Mouse (Mus musculus) ES-E14 (cell line): ENCODE measurements around the gene Slc38a10. TPM values are rescaled to one million over a fixed set of nuclear protein-coding genes. Genes with fewer than 3 reads are reported as not detected.

Experiments used
- DNase-seq: peaks from one replicate; pipeline ENCODE4 v3.0.0-alpha.2; 2013; ENCODE audit warnings: low read depth, low spot score
- H3K27ac ChIP-seq: 2 replicates; pipeline ENCODE4 v1.5.1; 2012; ENCODE audit warnings: low read depth, mild to moderate bottlenecking, low read length, moderate library complexity, mixed read lengths; ENCODE audit not compliant: poor library complexity, insufficient read depth, severe bottlenecking
- H3K36me3 ChIP-seq: 2 replicates; pipeline ENCODE4 v1.6.1; 2012; ENCODE audit warnings: mild to moderate bottlenecking, low read length, moderate library complexity, mixed read lengths; ENCODE audit not compliant: control insufficient read depth, poor library complexity, insufficient read depth, severe bottlenecking
- H3K4me1 ChIP-seq, 2 experiments: fragments of 150-350 bp in 1 of 2; sonication (generic) in 1 of 2; 2 replicates each; pipeline ENCODE4 v1.6.1; 2012; ENCODE audit warnings: low read length in 2 of 2, mild to moderate bottlenecking in 1 of 2, mixed read lengths in 1 of 2; ENCODE audit not compliant: control insufficient read depth in 2 of 2, insufficient read depth in 2 of 2, poor library complexity in 1 of 2
- H3K4me3 ChIP-seq, 2 experiments: fragments of 150-350 bp in 1 of 2; sonication (generic) in 1 of 2; 2 replicates each; pipeline ENCODE4 v1.5.1; 2012; ENCODE audit warnings: low read length in 2 of 2, low read depth in 1 of 2, mild to moderate bottlenecking in 1 of 2, mixed read lengths in 1 of 2; ENCODE audit not compliant: insufficient read depth in 1 of 2, poor library complexity in 1 of 2, severe bottlenecking in 1 of 2
- H3K9ac ChIP-seq: 2 replicates; pipeline ENCODE4 v1.6.1; 2012; ENCODE audit warnings: low read depth, mild to moderate bottlenecking, low read length, mixed read lengths; ENCODE audit not compliant: poor library complexity, insufficient read depth, severe bottlenecking
- H3K9me3 ChIP-seq: fragments of 150-350 bp; sonication (generic); 2 replicates; pipeline ENCODE4 v1.6.1; 2012; ENCODE audit warnings: low read depth, mild to moderate bottlenecking, low read length; ENCODE audit not compliant: control insufficient read depth, insufficient read depth
- CHD2 ChIP-seq: IDR thresholded peaks from 2 replicates; pipeline ENCODE4 v1.6.1; 2014; ENCODE audit warnings: mild to moderate bottlenecking, low read depth, low read length, inconsistent platforms
- HCFC1 ChIP-seq: IDR thresholded peaks from 2 replicates; pipeline ENCODE4 v1.6.1; 2012; ENCODE audit warnings: low read length, inconsistent platforms, borderline replicate concordance; ENCODE audit not compliant: insufficient read depth
- MAFK ChIP-seq: IDR thresholded peaks from 2 replicates; pipeline ENCODE4 v1.6.1; 2014; ENCODE audit warnings: mild to moderate bottlenecking, low read depth, low read length, inconsistent platforms; ENCODE audit not compliant: insufficient read depth
- ZC3H11A ChIP-seq: IDR thresholded peaks from 2 replicates; pipeline ENCODE4 v1.6.1; 2012; ENCODE audit warnings: low read depth, mild to moderate bottlenecking, inconsistent platforms, low read length, borderline replicate concordance
- ZNF384 ChIP-seq: IDR thresholded peaks from 2 replicates; pipeline ENCODE4 v1.6.1; 2012; ENCODE audit warnings: low read depth, low read length, inconsistent platforms
- in situ Hi-C, 2 experiments: fragments of 600-800 bp; cut with MboI; formaldehyde crosslinking; loops; one replicate each; pipeline ENCODE4 v1.15.1; 2025; ENCODE audit warnings: low sequenced_read_pairs in 2 of 2, inconsistent platforms in 1 of 2; ENCODE audit not compliant: unreplicated experiment in 2 of 2
- total RNA-seq: library from RNA; depleted of rRNA; stranded (reverse); fragments of 300-350 nt; gene quantifications from 2 replicates; pipeline ENCODE4 v1.2.3, GENCODE M21; 2012

Slc38a10 gene
- total RNA-seq, 1 experiment, result 146 TPM

GRCm38 (mm10) chr11:120187236-120188101 is 36.3 kb upstream of the Slc38a10 start:
- no peak for DNase-seq
- Histone ChIP-seq H3K4me3 (peak overlapping the region; percentile 85 to 87), H3K9ac (peak overlapping the region; percentile 35; the same call in 1 of the 2 replicates), H3K27ac (no peak overlapping the region), H3K9me3 (no peaks in the 10 kb centered on the region), H3K4me1 (peaks cover 24 to 25% of the 10 kb centered on the region in 2 experiments), H3K36me3 (no peaks in the 10 kb centered on the region)
- TF ChIP-seq ZC3H11A, result no peak
- no peak for TF ChIP-seq HCFC1
- TF ChIP-seq CHD2, result no peak
- no peak for TF ChIP-seq MAFK
- no peak for TF ChIP-seq ZNF384
- in situ Hi-C loops, result no loop called here

GRCm38 (mm10) chr11:120186821-120187235 is 35.7 kb upstream of the Slc38a10 start:
- Histone ChIP-seq H3K9ac (0 out of 2 replicates have a peak overlapping the region, but pooled peaks have one; percentile 10), H3K27ac (no peak overlapping the region), H3K36me3 (no peaks in the 10 kb centered on the region), H3K9me3 (no peaks in the 10 kb centered on the region), H3K4me1 (peaks cover 26 to 28% of the 10 kb centered on the region in 2 experiments), H3K4me3 (peak overlapping the region; percentile 13 to 85; a peak in 2 of 4 replicates)
- TF ChIP-seq CHD2 (no peak), ZC3H11A (no peak), ZNF384 (no peak), MAFK (no peak), HCFC1 (no peak)
- in situ Hi-C loops, result no loop called here
- no peak for DNase-seq

- in situ Hi-C loops, result no loop called here
- DNase-seq, result no peak
- Histone ChIP-seq H3K27ac (no peak overlapping the region), H3K9ac (peak overlapping the region; percentile 52), H3K36me3 (no peaks in the 10 kb centered on the region), H3K4me3 (peak overlapping the region; percentile 65 to 85), H3K4me1 (peaks cover 25 to 28% of the 10 kb centered on the region in 2 experiments), H3K9me3 (no peaks in the 10 kb centered on the region)
- no peak for TF ChIP-seq ZC3H11A
- TF ChIP-seq MAFK, result no peak
- TF ChIP-seq ZNF384, result no peak
- TF ChIP-seq CHD2, result no peak
- TF ChIP-seq HCFC1, result no peak
Measured at GRCm38 (mm10) chr11:120186145-120186740, 35.1 kb upstream of the Slc38a10 start.

GRCm38 (mm10) chr11:120185316-120186141 is 34.4 kb upstream of the Slc38a10 start:
- in situ Hi-C loops, result no loop called here

More at GRCm38 (mm10) chr11:120185316-120186141, 34.4 kb upstream of the Slc38a10 start:
- peak overlapping the region; percentile 59 to 65 for H3K4me3 ChIP-seq
- TF ChIP-seq MAFK (no peak), ZNF384 (no peak)
- H3K36me3 ChIP-seq, result no peaks in the 10 kb centered on the region
- peak overlapping the region; percentile 52 for H3K9ac ChIP-seq
- peaks cover 23 to 28% of the 10 kb centered on the region in 2 experiments for H3K4me1 ChIP-seq
- no peak overlapping the region for H3K27ac ChIP-seq
- H3K9me3 ChIP-seq, result no peaks in the 10 kb centered on the region
- DNase-seq, result no peak
